Mouse (Mus musculus) left cerebral cortex, postnatal 10 days (tissue): ENCODE measurements around the gene Olfr519. TPM values are rescaled to one million over a fixed set of nuclear protein-coding genes. Genes with fewer than 3 reads are reported as not detected.

Experiments used
- total RNA-seq, 2 experiments: library from RNA; stranded (reverse); gene quantifications; 2 replicates each; pipeline ENCODE4 v1.2.3; 2021

Olfr519 gene
- total RNA-seq, 2 experiments from 2014 or later: not detected

Other genes with a start within 250 kb of the Olfr519 start
- gene Olfr509, start 242.5 kb downstream of the Olfr519 start, total RNA-seq: not detected
- not detected for gene Olfr510, start 228.0 kb downstream of the Olfr519 start, total RNA-seq
- gene Olfr512, start 181.1 kb downstream of the Olfr519 start, total RNA-seq: not detected
- gene Olfr513, start 143.4 kb downstream of the Olfr519 start, total RNA-seq: not detected
- gene Olfr514, start 68.4 kb downstream of the Olfr519 start, total RNA-seq: not detected
- not detected for gene Olfr516, start 43.9 kb downstream of the Olfr519 start, total RNA-seq
- not detected for gene Olfr517, start 22.0 kb downstream of the Olfr519 start, total RNA-seq
- not detected for gene Olfr518, start 9.4 kb downstream of the Olfr519 start, total RNA-seq
- under 1 TPM; 0.45 to 0.49 TPM for gene Nlrp10, start 35.8 kb upstream of the Olfr519 start, total RNA-seq
- 100 to 1,000 TPM; 116 to 122 TPM for gene Eif3f, start 40.0 kb upstream of the Olfr519 start, total RNA-seq
- 100 to 1,000 TPM; 161 to 169 TPM for gene Tub, start 55.9 kb upstream of the Olfr519 start, total RNA-seq
- gene Ric3, start 188.9 kb upstream of the Olfr519 start, total RNA-seq: 10 to 100 TPM; 50.0 to 53.7 TPM